Mouse (Mus musculus): ENCODE measurements around the gene Sfrp2. TPM values are rescaled to one million over a fixed set of nuclear protein-coding genes. Genes with fewer than 3 reads are reported as not detected.

The Sfrp2 gene
- polyA plus RNA-seq, 1 experiment: 0.23 TPM

DNA sequence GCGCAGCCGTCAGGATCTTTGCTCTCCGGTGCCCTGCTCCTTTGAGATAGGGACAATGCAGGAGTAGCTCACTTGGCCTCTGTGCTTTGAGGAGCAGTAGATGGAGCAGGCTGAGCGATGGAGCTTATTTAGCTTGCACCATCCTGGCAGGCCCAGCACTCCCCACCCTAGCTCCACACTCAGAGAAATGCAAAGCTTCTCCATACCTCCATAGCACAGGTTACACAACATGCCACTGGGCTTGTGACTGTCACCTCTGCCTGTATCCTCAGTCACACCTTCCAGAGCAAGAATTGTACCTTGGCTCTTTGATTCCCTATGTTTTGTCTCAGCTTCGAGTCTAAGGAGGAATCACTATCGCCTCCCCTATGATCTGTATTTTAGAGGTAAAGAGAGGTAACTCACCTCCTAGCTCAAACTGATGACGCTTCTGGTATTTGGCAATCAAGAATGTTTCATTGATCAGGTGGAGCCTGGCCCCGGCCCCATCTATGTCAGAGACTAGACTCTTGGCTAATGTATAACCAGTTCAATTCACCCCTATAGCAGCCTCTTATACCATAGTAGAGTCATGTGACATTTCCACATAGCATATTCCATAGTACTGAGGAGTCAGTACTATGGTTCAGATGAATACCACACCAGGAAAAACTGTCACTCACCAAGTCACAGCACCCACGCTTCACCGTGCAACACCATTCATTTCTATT lies 5.2 kb downstream of the Sfrp2 start:
- Histone ChIP-seq H3K27ac (ENCODE audit: insufficient read depth, low read depth, low read length) (no peak overlapping the region), H3K4me1 (ENCODE audit: control insufficient read depth, insufficient read depth, insufficient read length, low read length) (peaks cover 15% of the 10 kb centered on the region), H3K27me3 (ENCODE audit: control insufficient read depth, insufficient read depth, low read length) (peaks cover 10% of the 10 kb centered on the region), H3K36me3 (ENCODE audit: control insufficient read depth, insufficient read depth, low read length) (no peaks in the 10 kb centered on the region), H3K4me3 (ENCODE audit: low read depth, low read length) (no peak overlapping the region)
- TF ChIP-seq CTCF (IDR thresholded peaks at IDR 0.05; ENCODE audit: extremely low read depth, insufficient read length, insufficient replicate concordance, low read depth, low read length): no peak
- no peak for TF ChIP-seq POLR2A (IDR thresholded peaks at IDR 0.05; ENCODE audit: low read depth, low read length)
- 56% methylated on average over 10 of the region's 10 CpGs for WGBS

DNA sequence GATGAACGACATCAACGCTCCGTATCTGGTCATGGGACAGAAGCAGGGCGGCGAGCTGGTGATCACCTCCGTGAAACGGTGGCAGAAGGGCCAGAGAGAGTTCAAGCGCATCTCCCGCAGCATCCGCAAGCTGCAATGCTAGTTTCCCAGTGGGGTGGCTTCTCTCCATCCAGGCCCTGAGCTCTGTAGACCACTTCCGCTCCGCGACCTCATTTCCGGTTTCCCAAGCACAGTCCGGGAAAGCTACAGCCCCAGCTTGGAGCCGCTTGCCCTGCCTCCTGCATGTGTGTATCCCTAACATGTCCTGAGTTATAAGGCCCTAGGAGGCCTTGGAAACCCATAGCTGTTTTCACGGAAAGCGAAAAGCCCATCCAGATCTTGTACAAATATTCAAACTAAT lies 7.2 kb downstream of the Sfrp2 start:
- Histone ChIP-seq H3K27ac (ENCODE audit: insufficient read depth, low read depth, low read length) (no peak overlapping the region), H3K4me3 (ENCODE audit: low read depth, low read length) (no peak overlapping the region), H3K36me3 (ENCODE audit: control insufficient read depth, insufficient read depth, low read length) (no peaks in the 10 kb centered on the region), H3K27me3 (ENCODE audit: control insufficient read depth, insufficient read depth, low read length) (no peaks in the 10 kb centered on the region), H3K4me1 (ENCODE audit: control insufficient read depth, insufficient read depth, insufficient read length, low read length) (peaks cover 9% of the 10 kb centered on the region)
- 96% methylated on average over 18 of the region's 18 CpGs for WGBS
- TF ChIP-seq CTCF (IDR thresholded peaks at IDR 0.05; ENCODE audit: extremely low read depth, insufficient read length, insufficient replicate concordance, low read depth, low read length) (no peak), POLR2A (IDR thresholded peaks at IDR 0.05; ENCODE audit: low read depth, low read length) (no peak)

DNA sequence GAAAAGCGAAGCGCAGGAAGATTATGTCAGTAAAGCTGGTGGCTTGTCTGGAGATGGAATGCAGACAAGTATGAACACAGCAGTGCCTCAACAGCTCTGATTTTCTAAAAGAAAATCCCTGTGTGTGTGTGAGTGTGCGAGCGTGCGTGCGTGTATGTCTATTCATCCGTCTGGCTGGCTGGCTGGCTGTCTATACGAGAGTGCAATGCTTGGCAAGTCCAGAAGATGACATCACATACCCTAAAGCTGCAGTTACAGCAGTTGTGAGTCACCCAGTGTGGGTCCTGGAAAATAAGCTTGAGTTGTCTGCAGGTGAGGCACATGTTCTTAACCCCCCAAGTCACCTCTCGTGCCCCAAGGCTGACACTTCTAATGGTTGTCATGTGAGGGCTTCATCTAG lies 9.3 kb downstream of the Sfrp2 start:
- Histone ChIP-seq H3K4me1 (ENCODE audit: control insufficient read depth, insufficient read depth, insufficient read length, low read length) (peaks cover 10% of the 10 kb centered on the region), H3K36me3 (ENCODE audit: control insufficient read depth, insufficient read depth, low read length) (no peaks in the 10 kb centered on the region), H3K27ac (ENCODE audit: insufficient read depth, low read depth, low read length) (no peak overlapping the region), H3K4me3 (ENCODE audit: low read depth, low read length) (no peak overlapping the region), H3K27me3 (ENCODE audit: control insufficient read depth, insufficient read depth, low read length) (no peaks in the 10 kb centered on the region)
- TF ChIP-seq POLR2A (IDR thresholded peaks at IDR 0.05; ENCODE audit: low read depth, low read length) (no peak), CTCF (IDR thresholded peaks at IDR 0.05; ENCODE audit: extremely low read depth, insufficient read length, insufficient replicate concordance, low read depth, low read length) (no peak)
- WGBS: 90% methylated on average over 9 of the region's 9 CpGs

DNA sequence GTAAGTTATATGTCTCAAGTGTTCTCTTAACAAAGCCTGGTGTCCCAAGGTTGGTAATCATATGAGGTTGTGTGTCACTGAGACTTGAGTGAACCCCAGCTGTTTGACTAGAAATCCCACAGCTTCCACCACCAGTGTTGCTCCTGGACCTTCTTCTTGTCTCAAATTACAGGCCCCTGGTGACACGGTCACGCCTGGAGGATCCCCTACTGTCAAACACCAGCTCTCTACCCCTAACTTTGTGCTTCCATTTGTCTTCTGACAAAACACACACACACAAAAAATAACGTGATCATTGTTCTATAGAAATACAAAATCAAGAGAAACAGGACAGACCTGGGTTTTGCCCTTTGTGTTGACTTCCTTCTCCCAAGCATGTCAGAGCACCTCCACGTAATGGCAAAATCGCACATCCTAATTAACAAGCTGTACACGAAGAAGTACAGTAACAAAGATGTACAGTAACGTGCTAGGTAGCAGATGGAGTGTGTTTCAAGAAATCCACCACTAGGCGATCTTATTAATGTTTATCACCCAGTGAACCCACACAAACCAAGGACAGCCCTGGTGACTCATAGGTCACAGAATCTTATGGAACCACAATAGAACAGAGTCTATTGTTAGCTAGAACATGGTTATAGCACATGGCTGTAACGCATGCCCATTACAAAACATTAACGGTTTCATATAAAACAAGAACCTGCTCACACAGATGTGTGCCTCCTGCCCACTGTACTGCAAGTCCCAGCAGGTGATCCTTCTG lies 15.5 kb downstream of the Sfrp2 start:
- H3K27me3 ChIP-seq (ENCODE audit: control insufficient read depth, insufficient read depth, low read length): no peaks in the 10 kb centered on the region
- no peak overlapping the region for H3K4me3 ChIP-seq (ENCODE audit: low read depth, low read length)
- no peak overlapping the region for H3K27ac ChIP-seq (ENCODE audit: insufficient read depth, low read depth, low read length)
- no peak for TF ChIP-seq CTCF (IDR thresholded peaks at IDR 0.05; ENCODE audit: extremely low read depth, insufficient read length, insufficient replicate concordance, low read depth, low read length)
- no peak for TF ChIP-seq POLR2A (IDR thresholded peaks at IDR 0.05; ENCODE audit: low read depth, low read length)
- H3K36me3 ChIP-seq (ENCODE audit: control insufficient read depth, insufficient read depth, low read length): no peaks in the 10 kb centered on the region
- WGBS: 86% methylated on average over 10 of the region's 10 CpGs
- peaks cover 3% of the 10 kb centered on the region; the same call in 1 of the 2 replicates for H3K4me1 ChIP-seq (ENCODE audit: control insufficient read depth, insufficient read depth, insufficient read length, low read length)

DNA sequence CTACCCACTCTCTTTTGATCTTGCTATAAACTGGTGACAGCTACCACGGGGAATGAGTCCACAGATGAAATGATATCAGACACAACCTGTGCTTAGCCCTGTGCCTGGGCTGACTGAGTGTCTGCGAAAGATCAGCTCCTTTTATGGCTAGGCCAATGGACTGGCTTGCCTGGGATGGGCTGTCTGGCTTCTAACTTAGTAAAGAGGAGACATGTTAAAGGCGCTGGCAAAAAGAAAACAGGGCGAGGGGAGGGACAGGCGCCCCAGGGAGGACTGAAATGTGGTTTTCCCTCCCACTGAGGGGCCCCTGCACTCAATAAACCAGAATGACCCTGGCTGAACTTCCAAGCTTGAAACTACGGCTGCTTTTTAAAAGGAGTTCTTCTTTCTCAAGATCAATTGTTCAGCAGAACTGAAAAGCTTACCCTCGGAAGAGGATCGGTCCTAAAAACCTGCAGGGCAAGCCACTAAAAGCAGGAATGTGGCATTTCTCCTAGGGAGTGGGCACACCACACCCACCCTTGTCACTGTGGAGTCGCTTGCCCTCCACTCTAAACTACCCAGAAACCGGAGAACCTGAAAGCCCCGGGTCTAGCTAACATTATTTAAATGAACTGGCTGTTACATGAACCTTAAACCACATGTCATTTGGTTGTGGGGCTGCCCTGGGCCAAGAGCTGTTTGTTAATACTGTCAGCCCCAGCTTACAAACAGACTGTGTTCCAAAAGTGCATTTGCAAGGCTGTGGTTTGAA lies 17.8 kb downstream of the Sfrp2 start:
- no peak overlapping the region for H3K4me3 ChIP-seq (ENCODE audit: low read depth, low read length)
- H3K4me1 ChIP-seq (ENCODE audit: control insufficient read depth, insufficient read depth, insufficient read length, low read length): peaks cover 3% of the 10 kb centered on the region; the same call in 1 of the 2 replicates
- no peak for TF ChIP-seq CTCF (IDR thresholded peaks at IDR 0.05; ENCODE audit: extremely low read depth, insufficient read length, insufficient replicate concordance, low read depth, low read length)
- no peak for TF ChIP-seq POLR2A (IDR thresholded peaks at IDR 0.05; ENCODE audit: low read depth, low read length)
- H3K27me3 ChIP-seq (ENCODE audit: control insufficient read depth, insufficient read depth, low read length): no peaks in the 10 kb centered on the region
- no peaks in the 10 kb centered on the region for H3K36me3 ChIP-seq (ENCODE audit: control insufficient read depth, insufficient read depth, low read length)
- H3K27ac ChIP-seq (ENCODE audit: insufficient read depth, low read depth, low read length): no peak overlapping the region; the same call in 1 of the 2 replicates
- WGBS: 56% methylated on average over 11 of the region's 11 CpGs

DNA sequence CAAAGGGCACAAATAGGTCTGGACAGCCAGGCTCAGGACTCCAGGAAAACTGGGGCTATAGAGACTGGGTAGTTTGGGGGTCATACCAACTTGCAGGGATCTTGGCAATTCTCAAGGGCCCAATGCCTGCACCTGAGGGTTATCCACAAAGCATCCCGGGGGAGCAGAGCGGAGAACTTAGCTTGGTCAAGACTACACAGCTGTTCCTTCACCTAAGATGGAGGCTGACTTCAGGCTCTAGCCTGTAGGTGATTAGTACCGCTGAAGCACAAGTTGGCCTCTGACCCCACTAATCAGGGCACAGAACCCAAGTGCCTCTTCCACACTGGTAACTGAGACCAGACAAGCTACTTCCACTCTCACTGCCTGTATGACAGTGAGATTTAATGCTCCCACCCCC lies 18.6 kb downstream of the Sfrp2 start:
- peaks cover 4% of the 10 kb centered on the region; the same call in 1 of the 2 replicates for H3K4me1 ChIP-seq (ENCODE audit: control insufficient read depth, insufficient read depth, insufficient read length, low read length)
- H3K27ac ChIP-seq (ENCODE audit: insufficient read depth, low read depth, low read length): no peak overlapping the region
- no peaks in the 10 kb centered on the region for H3K27me3 ChIP-seq (ENCODE audit: control insufficient read depth, insufficient read depth, low read length)
- H3K36me3 ChIP-seq (ENCODE audit: control insufficient read depth, insufficient read depth, low read length): no peaks in the 10 kb centered on the region
- no peak overlapping the region for H3K4me3 ChIP-seq (ENCODE audit: low read depth, low read length)
- WGBS: 88% methylated on average over 3 of the region's 3 CpGs
- TF ChIP-seq POLR2A (IDR thresholded peaks at IDR 0.05; ENCODE audit: low read depth, low read length): no peak
- TF ChIP-seq CTCF (IDR thresholded peaks at IDR 0.05; ENCODE audit: extremely low read depth, insufficient read length, insufficient replicate concordance, low read depth, low read length): no peak
